Mouse (Mus musculus): ENCODE data around the gene Mafg.
"Not testable (repeated sequence)": the region's sequence is repeated elsewhere in the genome, so short reads cannot be mapped to it uniquely, and the experiment has no call there.

GRCm38 (mm10) chr11:120675875-120676274, 42.5 kb upstream of the Mafg start:
- TF ChIP-seq CTCF (conservative IDR thresholded peaks at IDR 0.05; ENCODE audit: low read length); POU5F1 (IDR thresholded peaks at IDR 0.05; ENCODE audit: borderline replicate concordance, low read length): not testable (repeated sequence)

All from E14TG2a.4 (cell line).